Comparison of ENCODE assay signal across 9 mouse cellular contexts in the genomic region with DNA sequence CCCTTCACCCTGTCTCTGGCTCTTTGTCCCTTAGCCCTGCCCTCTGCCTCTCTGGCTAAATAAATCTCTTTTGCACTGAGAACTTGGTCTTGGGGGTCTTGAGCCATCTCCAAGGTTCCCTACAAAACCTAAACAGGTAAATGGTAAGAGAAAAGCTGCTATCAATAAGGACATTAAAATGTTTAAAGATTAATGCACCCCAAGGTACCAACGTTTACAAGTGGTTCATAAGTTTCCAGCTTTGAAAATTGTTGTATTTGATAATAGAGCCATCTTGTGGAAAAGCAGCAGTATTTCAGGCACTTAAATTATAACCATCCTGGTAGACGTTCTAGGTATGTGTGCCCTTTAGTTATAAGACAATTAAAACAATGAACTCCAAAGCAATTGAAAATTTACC. TPM values are rescaled to one million over a fixed set of nuclear protein-coding genes. Genes with fewer than 3 reads are reported as not detected.
DNase-seq lines count a peak whose midpoint lies in the region; TF ChIP-seq lines count a peak whose summit lies in the region.
"Had no signal": no experiment of that assay in that cellular context is flagged by ENCODE, and none has a peak within 500 bp of the region (broad histone marks: within the 10 kb centered on the region; RNA-seq: fewer than 3 reads in every experiment).

No protein-coding gene starts in this region.

- H3K36me3 ChIP-seq in MEL (ENCODE audit: control insufficient read depth in 1 of 2, insufficient read depth in 2 of 2, low read length in 2 of 2) = no peaks in the 10 kb centered on the region
- H3K36me3 ChIP-seq: heart, embryonic 15.5 days had no signal

- H3K4me1 ChIP-seq in MEL (ENCODE audit: control insufficient read depth in 1 of 2, insufficient read depth in 2 of 2, low read length in 2 of 2) = no peaks in the 10 kb centered on the region
- H3K4me1 ChIP-seq: heart, embryonic 15.5 days had no signal

- H3K79me2 ChIP-seq in MEL (ENCODE audit: control insufficient read depth, insufficient read depth, low read length, poor library complexity) = no peaks in the 10 kb centered on the region

- no peak overlapping the region for H3K27ac ChIP-seq in left cerebral cortex, adult 2 months
- no peak overlapping the region for H3K27ac ChIP-seq in MEL (ENCODE audit: control insufficient read depth, low read depth, low read length)
- H3K27ac ChIP-seq: heart, embryonic 15.5 days had no signal

- peak; percentile 96 for TF ChIP-seq RAD21 in MEL (IDR thresholded peaks at IDR 0.05; ENCODE audit: low read depth, low read length)

- TF ChIP-seq EP300 in MEL (IDR thresholded peaks at IDR 0.05; ENCODE audit: low read depth in 1 of 2, low read length in 2 of 2) = no peak

- no peaks in the 10 kb centered on the region for H3K27me3 ChIP-seq in MEL (ENCODE audit: control insufficient read depth in 1 of 2, insufficient read depth in 2 of 2, low read length in 2 of 2)
- H3K27me3 ChIP-seq: heart, embryonic 15.5 days had no signal

- H3K4me3 ChIP-seq in left cerebral cortex, adult 2 months = no peak overlapping the region
- no peak overlapping the region for H3K4me3 ChIP-seq in MEL (ENCODE audit: control insufficient read depth in 1 of 2, insufficient read depth in 1 of 2, low read depth in 2 of 2, low read length in 2 of 2)
- H3K4me3 ChIP-seq: heart, embryonic 15.5 days had no signal

- no peak for TF ChIP-seq POLR2A in MEL (IDR thresholded peaks at IDR 0.05; ENCODE audit: control insufficient read depth in 1 of 2, insufficient read depth in 1 of 2, low read depth in 1 of 2, low read length in 2 of 2, poor library complexity in 1 of 2)

- peak; percentile 21 for DNase-seq in embryo, embryonic 11 days
- DNase-seq in embryo, embryonic 10 days (ENCODE audit: low spot score) = no peak
- no peak for DNase-seq in left cerebral cortex, adult 2 months (ENCODE audit: extremely low spot score in 1 of 2, low spot score in 2 of 2)
- no peak for DNase-seq in left cerebral cortex, adult 9 months (ENCODE audit: low spot score in 2 of 2)
- DNase-seq in MEL (ENCODE audit: low read depth, low spot score) = peak; percentile 31
- peak; percentile 30 for DNase-seq in induced T-regulatory cell, adult 2 months (ENCODE audit: low read depth)
- DNase-seq in kidney, adult 11 months = no peak
- DNase-seq in right cerebral cortex, postnatal 10 days (ENCODE audit: low spot score in 2 of 2) = no peak

- intact Hi-C loops in left cerebral cortex, adult 2 months (cut with DNase I) = loop anchor here (1.0 to 10.0 kb wide), 4 partner anchors 225 to 850 kb away; a partner anchor contains a TSS

- no peaks in the 10 kb centered on the region for H3K9me3 ChIP-seq in MEL (replicated peaks; ENCODE audit: insufficient read depth, low read length)
- H3K9me3 ChIP-seq: heart, embryonic 15.5 days had no signal

- no peak overlapping the region for H3K9ac ChIP-seq in MEL (ENCODE audit: control insufficient read depth, low read depth, low read length, poor library complexity, severe bottlenecking)
- H3K9ac ChIP-seq: heart, embryonic 15.5 days had no signal

- TF ChIP-seq CTCF in left cerebral cortex, adult 2 months (IDR thresholded peaks at IDR 0.05) = peak; percentile 84
- TF ChIP-seq CTCF in MEL (IDR thresholded peaks at IDR 0.05 in 2 of 3, conservative IDR thresholded peaks at IDR 0.05 in 1 of 3; ENCODE audit: control insufficient read depth in 1 of 3, insufficient read depth in 1 of 3, low read depth in 2 of 3, low read length in 3 of 3, poor library complexity in 1 of 3, severe bottlenecking in 1 of 3) = peak; percentile 27 to 85 (median 28); a peak in 4 of 6 replicates

TF ChIP-seq in MEL, 35 proteins besides CTCF, POLR2A, EP300 and RAD21:
- TF ChIP-seq GABPA (IDR thresholded peaks at IDR 0.05; ENCODE audit: low read depth, low read length) (no peak), USF1 (IDR thresholded peaks at IDR 0.05; ENCODE audit: low read depth, low read length) (no peak), ZC3H11A (IDR thresholded peaks at IDR 0.05; ENCODE audit: low read depth, low read length) (peak; percentile 97), NRF1 (IDR thresholded peaks at IDR 0.05; ENCODE audit: insufficient read depth, low read depth, low read length, poor library complexity, severe bottlenecking) (no peak), ZKSCAN1 (IDR thresholded peaks at IDR 0.05; ENCODE audit: low read depth, low read length) (no peak), HCFC1 (IDR thresholded peaks at IDR 0.05; ENCODE audit: low read depth, low read length) (no peak), SMC3 (IDR thresholded peaks at IDR 0.05; ENCODE audit: low read depth, low read length) (peak; percentile 97)

RNA-seq across cellular contexts. Expression of a gene that starts 23.4 kb away (rescaled TPM):
- 10 to 100 TPM; 12.8 to 16.5 TPM for total RNA-seq in left cerebral cortex, adult 2 months (2021)
- total RNA-seq in MEL (2012; rRNA removed) = 0.10 and 0.19 TPM in 2 replicates
- under 1 TPM in 1 of 2 experiments, not detected in 1; 0.92 TPM for polyA plus RNA-seq in MEL (2012; ENCODE audit: insufficient read depth in 1 of 2, insufficient read length in 2 of 2, low read depth in 1 of 2, low replicate concordance in 2 of 2, missing spikeins in 1 of 2)

RNA-seq across cellular contexts. Expression of a gene that starts 37.7 kb away (rescaled TPM):
- total RNA-seq in left cerebral cortex, adult 2 months (2021) = 1 to 10 TPM; 2.6 to 3.9 TPM
- total RNA-seq in MEL (2012; rRNA removed) = 2.5 and 5.2 TPM in 2 replicates
- polyA plus RNA-seq in MEL (2012; ENCODE audit: insufficient read depth in 1 of 2, insufficient read length in 2 of 2, low read depth in 1 of 2, low replicate concordance in 2 of 2, missing spikeins in 1 of 2) = 1 to 10 TPM in 1 of 2 experiments, not detected in 1; 9.3 TPM

RNA-seq across cellular contexts. Expression of a gene that starts 37.9 kb away (rescaled TPM):
- total RNA-seq in left cerebral cortex, adult 2 months (2021) = 10 to 100 TPM; 52.4 to 55.6 TPM
- 14.6 and 14.9 TPM in 2 replicates for total RNA-seq in MEL (2012; rRNA removed)
- 10 to 100 TPM in 1 of 2 experiments, not detected in 1; 25.0 TPM for polyA plus RNA-seq in MEL (2012; ENCODE audit: insufficient read depth in 1 of 2, insufficient read length in 2 of 2, low read depth in 1 of 2, low replicate concordance in 2 of 2, missing spikeins in 1 of 2)

Comparison
In these comparisons a context has a peak if more than half of its experiments do, and no peak if none do; other contexts are left out.
1. DNase-seq: peak in embryo, embryonic 11 days (single experiment), MEL (single experiment) and induced T-regulatory cell, adult 2 months (single experiment); none in embryo, embryonic 10 days (single experiment), left cerebral cortex, adult 2 months (0 of 2), left cerebral cortex, adult 9 months (0 of 2), kidney, adult 11 months (single experiment) and right cerebral cortex, postnatal 10 days (0 of 2).
2. RNA of a gene that starts 23.4 kb away (total RNA-seq): 12.8 to 16.5 TPM in left cerebral cortex, adult 2 months; 0.10 to 0.19 TPM in MEL; every median in the first group is over 10 times any median in the second.